Mouse (Mus musculus): ENCODE measurements at regions not wholly inside any gene's neighbourhood (a gene's known extent, or its start where the extent isn't known, plus 50 kb on each side); places are given as distances from the start of the nearest gene placed in this dataset.
"Not testable (repeated sequence)": the region's sequence is repeated elsewhere in the genome, so short reads cannot be mapped to it uniquely, and the experiment has no call there.

DNA sequence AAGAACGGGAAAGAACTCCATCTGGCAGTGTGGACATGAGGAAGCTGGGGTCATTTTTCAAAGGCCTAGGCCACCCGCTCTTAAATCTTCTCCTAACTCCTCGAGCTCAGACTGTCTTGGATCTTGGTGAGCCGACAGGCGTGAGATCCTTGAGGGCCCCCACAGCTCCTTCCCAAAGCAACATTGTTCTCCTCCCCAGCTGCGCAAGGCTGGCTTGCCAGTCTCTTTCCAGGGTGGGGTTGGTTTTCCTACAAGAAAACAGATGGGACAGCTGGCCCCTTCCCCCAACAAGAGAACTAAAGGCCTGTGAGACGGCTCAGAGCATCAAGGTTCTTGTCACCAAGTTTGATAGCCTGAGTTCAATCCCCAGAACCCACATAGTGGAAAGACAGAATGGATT lies 994.3 kb downstream of the 4930447A16Rik start:
- Histone ChIP-seq H3K9me3 (ENCODE audit: control insufficient read depth, low read length) (no peaks in the 10 kb centered on the region), H3K9ac (replicated peaks; ENCODE audit: low read depth, low read length) (no peak overlapping the region), H3K27ac (ENCODE audit: low read length) (no peak overlapping the region), H3K4me1 (replicated peaks; ENCODE audit: control insufficient read depth, insufficient read depth, low read length) (no peaks in the 10 kb centered on the region; the same call in 1 of the 2 replicates), H3K36me3 (ENCODE audit: control insufficient read depth, insufficient read depth) (no peaks in the 10 kb centered on the region), H3K4me3 (replicated peaks; ENCODE audit: low read length) (no peak overlapping the region), H3K4me2 (ENCODE audit: low read length) (no peak overlapping the region), H3K27me3 (replicated peaks; ENCODE audit: control insufficient read depth, insufficient read depth, low read length) (no peaks in the 10 kb centered on the region)
- 87% methylated on average over 7 of the region's 7 CpGs for WGBS
- ATAC-seq: no peak

DNA sequence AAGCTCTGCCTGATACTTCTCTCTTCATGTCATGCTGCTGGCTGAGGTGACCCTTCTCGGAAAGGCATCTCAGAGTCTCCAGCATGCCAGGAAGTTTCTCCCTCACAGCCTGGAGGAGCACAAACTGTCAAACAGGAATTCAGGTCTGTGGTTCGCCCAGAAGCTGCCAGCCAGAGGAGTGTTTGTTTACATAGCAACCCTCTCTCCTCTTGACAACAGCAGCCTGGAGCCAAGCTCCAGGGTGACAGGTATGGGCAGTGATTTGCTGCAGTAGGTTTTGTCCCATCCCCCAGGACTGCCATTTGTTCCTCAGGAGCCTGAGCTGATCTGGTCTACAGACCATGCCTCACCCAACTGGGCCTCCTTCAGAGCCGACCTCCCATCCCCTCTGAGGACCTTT lies 995.4 kb downstream of the 4930447A16Rik start:
- no peak for ATAC-seq
- WGBS: 48% methylated on average over 3 of the region's 3 CpGs
- H3K27me3 ChIP-seq (replicated peaks; ENCODE audit: control insufficient read depth, insufficient read depth, low read length): no peaks in the 10 kb centered on the region

DNA sequence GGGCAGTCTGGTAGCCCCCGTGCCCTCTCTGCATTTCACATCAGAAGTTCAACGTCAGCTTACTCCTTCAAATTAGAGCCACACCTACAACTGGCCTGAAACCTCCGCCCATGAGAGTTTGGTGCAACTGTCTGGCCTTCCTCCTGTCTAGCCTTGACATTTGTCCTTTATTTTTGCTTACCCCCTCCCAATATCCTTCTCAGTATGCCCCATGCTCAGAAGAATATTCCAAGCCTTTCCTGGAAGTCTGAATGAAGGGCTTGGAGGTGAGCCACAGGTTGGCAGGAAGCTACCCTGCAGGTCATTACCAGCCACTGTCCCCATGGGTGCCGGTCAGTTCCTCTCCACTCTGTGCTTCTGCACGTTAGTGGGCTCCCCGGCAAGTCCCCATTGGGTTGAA lies 997.4 kb downstream of the 4930447A16Rik start:
- no peak overlapping the region for H3K9ac ChIP-seq (replicated peaks; ENCODE audit: low read depth, low read length)
- no peaks in the 10 kb centered on the region for H3K9me3 ChIP-seq (ENCODE audit: control insufficient read depth, low read length)
- no peak overlapping the region for H3K27ac ChIP-seq (ENCODE audit: low read length)
- ATAC-seq: no peak
- H3K27me3 ChIP-seq (replicated peaks; ENCODE audit: control insufficient read depth, insufficient read depth, low read length): no peaks in the 10 kb centered on the region
- 74% methylated on average over 6 of the region's 6 CpGs for WGBS
- H3K4me2 ChIP-seq (ENCODE audit: low read length): no peak overlapping the region
- no peaks in the 10 kb centered on the region; the same call in 1 of the 2 replicates for H3K4me1 ChIP-seq (replicated peaks; ENCODE audit: control insufficient read depth, insufficient read depth, low read length)
- no peak overlapping the region for H3K4me3 ChIP-seq (replicated peaks; ENCODE audit: low read length)
- no peaks in the 10 kb centered on the region for H3K36me3 ChIP-seq (ENCODE audit: control insufficient read depth, insufficient read depth)

More for the DNA sequence above, 995.4 kb downstream of the 4930447A16Rik start:
- H3K27ac ChIP-seq (ENCODE audit: low read length): no peak overlapping the region
- H3K9ac ChIP-seq (replicated peaks; ENCODE audit: low read depth, low read length): no peak overlapping the region
- H3K4me1 ChIP-seq (replicated peaks; ENCODE audit: control insufficient read depth, insufficient read depth, low read length): no peaks in the 10 kb centered on the region; the same call in 1 of the 2 replicates
- H3K36me3 ChIP-seq (ENCODE audit: control insufficient read depth, insufficient read depth): no peaks in the 10 kb centered on the region
- no peaks in the 10 kb centered on the region for H3K9me3 ChIP-seq (ENCODE audit: control insufficient read depth, low read length)
- no peak overlapping the region for H3K4me2 ChIP-seq (ENCODE audit: low read length)
- H3K4me3 ChIP-seq (replicated peaks; ENCODE audit: low read length): no peak overlapping the region

DNA sequence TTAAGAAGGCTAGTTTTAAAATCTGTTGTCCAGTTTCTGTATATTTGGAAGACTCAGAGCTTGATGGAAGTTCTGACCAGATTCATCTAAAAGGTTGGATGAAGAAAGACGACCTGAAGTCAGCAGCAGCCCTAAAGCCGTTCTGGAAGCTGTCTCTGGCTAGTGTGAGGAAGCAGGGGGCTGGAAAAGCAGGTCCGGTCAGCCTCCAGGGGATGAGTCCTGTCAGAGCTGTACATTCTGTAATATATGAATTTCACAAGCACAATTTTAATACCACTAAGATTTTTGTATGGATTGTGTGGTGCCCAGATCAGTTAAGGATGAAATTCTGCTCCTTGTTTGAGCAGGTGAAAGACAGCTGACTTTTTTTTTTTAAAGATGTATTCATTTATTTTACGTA lies 1000.2 kb downstream of the 4930447A16Rik start:
- ATAC-seq: no peak
- no peak overlapping the region for H3K9ac ChIP-seq (replicated peaks; ENCODE audit: low read depth, low read length)
- no peak overlapping the region for H3K4me2 ChIP-seq (ENCODE audit: low read length)
- no peaks in the 10 kb centered on the region for H3K9me3 ChIP-seq (ENCODE audit: control insufficient read depth, low read length)
- no peak overlapping the region for H3K27ac ChIP-seq (ENCODE audit: low read length)
- H3K36me3 ChIP-seq (ENCODE audit: control insufficient read depth, insufficient read depth): no peaks in the 10 kb centered on the region
- H3K4me1 ChIP-seq (replicated peaks; ENCODE audit: control insufficient read depth, insufficient read depth, low read length): no peaks in the 10 kb centered on the region; the same call in 1 of the 2 replicates
- H3K27me3 ChIP-seq (replicated peaks; ENCODE audit: control insufficient read depth, insufficient read depth, low read length): no peaks in the 10 kb centered on the region
- H3K4me3 ChIP-seq (replicated peaks; ENCODE audit: low read length): no peak overlapping the region
- 80% methylated on average over 4 of the region's 4 CpGs for WGBS

DNA sequence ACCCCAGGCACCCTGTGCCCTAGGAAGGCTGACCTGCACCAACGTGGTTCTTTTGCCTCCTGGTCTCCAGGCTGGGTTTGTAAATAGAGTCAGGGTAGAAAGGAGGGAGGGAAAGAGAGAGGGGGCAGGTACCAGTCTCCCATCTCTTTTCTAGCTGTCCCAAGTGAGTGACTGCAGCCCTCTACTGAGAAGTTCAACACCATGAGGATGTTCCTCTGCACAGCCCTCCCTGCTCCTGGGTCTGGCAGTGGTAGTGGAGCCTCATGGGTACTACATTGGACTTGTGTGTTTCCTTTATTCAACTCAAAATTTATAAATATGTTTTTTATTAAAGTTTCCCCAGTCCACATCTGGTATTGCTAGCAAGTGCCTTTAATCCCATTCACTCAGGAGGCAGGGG lies 1002.6 kb downstream of the 4930447A16Rik start:
- H3K36me3 ChIP-seq (ENCODE audit: control insufficient read depth, insufficient read depth): no peaks in the 10 kb centered on the region
- 59% methylated on average over 1 of the region's 1 CpGs for WGBS
- H3K27me3 ChIP-seq (replicated peaks; ENCODE audit: control insufficient read depth, insufficient read depth, low read length): no peaks in the 10 kb centered on the region
- no peak overlapping the region for H3K27ac ChIP-seq (ENCODE audit: low read length)
- no peaks in the 10 kb centered on the region for H3K9me3 ChIP-seq (ENCODE audit: control insufficient read depth, low read length)
- ATAC-seq: no peak
- H3K9ac ChIP-seq (replicated peaks; ENCODE audit: low read depth, low read length): no peak overlapping the region
- no peak overlapping the region for H3K4me3 ChIP-seq (replicated peaks; ENCODE audit: low read length)
- no peak overlapping the region for H3K4me2 ChIP-seq (ENCODE audit: low read length)
- H3K4me1 ChIP-seq (replicated peaks; ENCODE audit: control insufficient read depth, insufficient read depth, low read length): no peaks in the 10 kb centered on the region

DNA sequence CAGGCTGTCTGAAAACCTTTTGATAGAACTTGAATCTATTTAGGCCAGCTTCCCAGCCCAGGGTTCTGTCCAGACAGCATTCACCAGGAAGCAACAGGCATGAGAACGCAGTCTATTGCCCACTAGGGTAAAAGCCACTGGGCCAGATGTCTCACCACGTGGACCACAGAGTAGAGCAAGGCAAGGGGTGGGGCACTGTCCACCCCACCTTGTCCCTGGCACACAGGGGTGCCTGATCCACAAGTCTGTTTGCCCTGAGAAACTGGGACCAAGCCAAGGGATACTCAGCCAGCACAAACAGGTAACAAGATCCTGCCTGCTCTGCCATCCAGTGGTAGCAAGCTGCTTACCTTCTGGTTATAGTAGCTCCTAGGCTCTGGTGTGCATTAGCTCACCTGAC lies 1006.3 kb downstream of the 4930447A16Rik start:
- Histone ChIP-seq H3K4me3 (replicated peaks; ENCODE audit: low read length) (no peak overlapping the region), H3K4me1 (replicated peaks; ENCODE audit: control insufficient read depth, insufficient read depth, low read length) (no peaks in the 10 kb centered on the region), H3K9ac (replicated peaks; ENCODE audit: low read depth, low read length) (no peak overlapping the region), H3K36me3 (ENCODE audit: control insufficient read depth, insufficient read depth) (no peaks in the 10 kb centered on the region), H3K4me2 (ENCODE audit: low read length) (no peak overlapping the region), H3K27ac (ENCODE audit: low read length) (no peak overlapping the region), H3K9me3 (ENCODE audit: control insufficient read depth, low read length) (no peaks in the 10 kb centered on the region), H3K27me3 (replicated peaks; ENCODE audit: control insufficient read depth, insufficient read depth, low read length) (no peaks in the 10 kb centered on the region)
- no peak for ATAC-seq
- 73% methylated on average over 2 of the region's 2 CpGs for WGBS

DNA sequence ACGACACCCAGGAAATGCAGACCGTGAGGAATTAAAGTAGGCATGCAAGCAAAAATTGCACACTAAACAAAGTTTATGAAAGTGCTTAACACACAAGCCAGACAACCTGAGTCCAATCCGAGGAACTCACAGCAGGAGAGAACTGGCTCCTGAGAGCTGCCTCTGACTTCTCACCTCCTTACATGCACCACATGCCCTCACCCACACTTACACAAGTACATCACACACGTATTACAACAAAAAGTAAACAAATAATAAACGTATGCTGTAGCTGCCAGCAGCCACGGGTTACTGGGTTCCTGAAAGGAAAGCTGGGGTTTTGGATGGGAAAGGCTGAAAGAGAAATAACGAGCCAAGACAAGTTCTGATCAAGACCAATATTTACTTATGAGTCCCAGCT lies 1008.0 kb downstream of the 4930447A16Rik start:
- Histone ChIP-seq H3K9me3 (ENCODE audit: control insufficient read depth, low read length) (no peaks in the 10 kb centered on the region), H3K27me3 (replicated peaks; ENCODE audit: control insufficient read depth, insufficient read depth, low read length) (no peaks in the 10 kb centered on the region), H3K4me2 (ENCODE audit: low read length) (no peak overlapping the region), H3K9ac (replicated peaks; ENCODE audit: low read depth, low read length) (no peak overlapping the region), H3K4me1 (replicated peaks; ENCODE audit: control insufficient read depth, insufficient read depth, low read length) (no peaks in the 10 kb centered on the region), H3K27ac (ENCODE audit: low read length) (no peak overlapping the region), H3K4me3 (replicated peaks; ENCODE audit: low read length) (no peak overlapping the region), H3K36me3 (ENCODE audit: control insufficient read depth, insufficient read depth) (no peaks in the 10 kb centered on the region)
- ATAC-seq: no peak
- 86% methylated on average over 7 of the region's 7 CpGs for WGBS

DNA sequence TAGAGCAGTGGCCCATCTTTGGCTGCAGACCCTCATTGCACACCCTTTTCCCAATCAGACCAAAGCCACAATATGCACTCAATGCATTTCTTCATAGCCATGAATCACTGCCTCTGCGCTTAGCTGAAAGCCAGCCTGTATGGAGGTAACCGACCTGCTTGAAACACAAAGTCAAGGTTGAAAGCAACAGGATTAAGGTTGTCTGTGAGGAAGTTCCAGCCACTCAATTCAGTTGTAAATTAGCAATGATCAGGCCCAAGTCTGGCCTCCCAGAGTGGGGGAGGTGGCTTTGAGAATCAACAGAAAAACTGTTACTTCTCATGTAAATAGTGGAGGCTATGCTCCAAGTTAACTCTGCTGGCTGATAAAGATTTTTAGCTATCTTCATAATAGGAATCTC lies 1008.9 kb downstream of the 4930447A16Rik start:
- not testable (repeated sequence) for H3K27me3 ChIP-seq (replicated peaks; ENCODE audit: control insufficient read depth, insufficient read depth, low read length); H3K9me3 ChIP-seq (ENCODE audit: control insufficient read depth, low read length); H3K9ac ChIP-seq (replicated peaks; ENCODE audit: low read depth, low read length); H3K4me1 ChIP-seq (replicated peaks; ENCODE audit: control insufficient read depth, insufficient read depth, low read length); H3K36me3 ChIP-seq (ENCODE audit: control insufficient read depth, insufficient read depth); H3K4me2 ChIP-seq (ENCODE audit: low read length); ATAC-seq; H3K27ac ChIP-seq (ENCODE audit: low read length); H3K4me3 ChIP-seq (replicated peaks; ENCODE audit: low read length)
- 90% methylated on average over 2 of the region's 2 CpGs for WGBS

Measured in forebrain, embryonic 16.5 days (tissue).